Mouse (Mus musculus): ENCODE measurements around the gene Adamts14. TPM values are rescaled to one million over a fixed set of nuclear protein-coding genes. Genes with fewer than 3 reads are reported as not detected.

The Adamts14 gene
- polyA plus RNA-seq, 1 experiment from 2014 or later = 0.27 TPM

DNA sequence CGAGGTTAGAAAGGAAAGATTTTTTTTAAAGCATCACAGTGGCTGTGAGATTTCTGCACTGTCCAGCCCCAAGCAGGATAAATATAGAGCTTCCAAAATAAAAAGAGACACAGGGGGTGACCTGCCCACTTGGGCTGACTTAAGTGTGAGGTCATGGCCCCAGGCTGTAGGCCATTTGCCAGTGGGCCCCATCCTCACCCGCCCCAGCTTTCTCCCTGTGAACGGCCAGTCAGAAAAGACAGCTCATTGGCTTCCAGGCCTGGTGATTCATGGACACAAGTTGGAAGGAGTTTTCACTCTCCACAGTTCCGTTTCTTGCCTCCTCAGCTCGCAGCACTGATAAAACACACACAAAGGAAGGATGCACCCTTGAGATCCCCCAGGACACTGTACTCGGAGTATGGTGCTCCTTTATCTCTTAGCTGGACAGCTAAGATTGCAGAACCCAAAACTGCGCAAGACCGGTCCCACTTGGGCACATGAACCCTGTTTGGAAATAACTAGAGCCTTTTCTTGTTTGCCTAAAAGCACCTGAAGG, 1.1 kb downstream of the Adamts14 start:
- WGBS = 57% methylated on average over 8 of the region's 8 CpGs
- Histone ChIP-seq H3K9me3 (no peaks in the 10 kb centered on the region), H3K4me3 (no peak overlapping the region), H3K36me3 (replicated peaks) (no peaks in the 10 kb centered on the region), H3K27me3 (ENCODE audit: poor library complexity, severe bottlenecking) (peaks cover 51% of the 10 kb centered on the region), H3K4me1 (peaks cover 37% of the 10 kb centered on the region), H3K27ac (no peak overlapping the region; the same call in 1 of the 2 replicates)
- DNase-seq (ENCODE audit: extremely low spot score, low spot score) = no peak

DNA sequence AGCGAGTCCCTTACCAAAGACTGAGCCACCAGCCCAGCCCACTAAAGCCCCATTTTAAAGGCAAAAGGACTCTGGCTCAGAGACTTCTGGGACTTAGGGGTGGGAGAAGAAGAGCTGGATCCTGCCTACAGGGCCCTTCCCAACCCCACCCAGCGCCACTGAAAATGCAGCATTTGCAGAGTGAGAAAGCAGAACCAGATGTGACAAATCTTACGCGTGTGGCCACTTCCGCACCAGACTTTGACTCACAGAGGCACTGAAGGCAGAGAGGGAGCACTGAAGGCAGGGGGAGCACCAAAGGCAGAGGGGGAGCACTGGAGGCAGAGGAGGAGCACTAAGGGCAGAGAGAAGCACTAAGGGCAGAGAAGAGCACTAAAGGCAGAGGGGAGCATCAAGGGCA, 5.9 kb downstream of the Adamts14 start:
- H3K36me3 ChIP-seq (replicated peaks) = no peaks in the 10 kb centered on the region
- H3K4me1 ChIP-seq = peaks cover 4% of the 10 kb centered on the region; the same call in 1 of the 2 replicates
- no peak overlapping the region for H3K27ac ChIP-seq
- H3K9me3 ChIP-seq = peaks cover 3% of the 10 kb centered on the region; the same call in 1 of the 2 replicates
- 78% methylated on average over 5 of the region's 5 CpGs for WGBS
- no peak for DNase-seq (ENCODE audit: extremely low spot score, low spot score)
- no peak overlapping the region for H3K4me3 ChIP-seq
- H3K27me3 ChIP-seq (ENCODE audit: poor library complexity, severe bottlenecking) = peaks cover 19% of the 10 kb centered on the region

DNA sequence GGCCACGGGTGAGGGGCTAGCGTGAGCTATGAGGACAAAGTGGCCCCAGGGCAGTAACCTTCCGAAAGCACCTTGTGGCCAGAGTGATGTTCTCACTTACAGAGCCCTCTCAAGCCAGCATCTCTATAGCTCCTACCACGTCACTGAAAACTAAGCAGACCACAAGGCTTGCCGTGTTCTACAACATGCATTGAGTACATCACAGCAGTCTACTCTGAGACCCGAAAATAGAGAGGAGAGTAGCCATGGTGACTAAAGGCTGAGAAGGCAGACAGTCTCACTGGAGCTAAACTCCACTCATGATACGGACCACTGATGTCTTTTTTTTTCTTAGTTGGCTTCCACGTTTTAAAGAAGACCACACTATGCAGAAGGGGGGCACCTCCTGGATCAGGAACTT, 9.6 kb downstream of the Adamts14 start:
- 85% methylated on average over 8 of the region's 8 CpGs for WGBS
- H3K4me1 ChIP-seq = no peaks in the 10 kb centered on the region
- H3K27ac ChIP-seq = no peak overlapping the region
- H3K9me3 ChIP-seq = peaks cover 3% of the 10 kb centered on the region; the same call in 1 of the 2 replicates
- H3K4me3 ChIP-seq = no peak overlapping the region
- H3K36me3 ChIP-seq (replicated peaks) = no peaks in the 10 kb centered on the region
- DNase-seq (ENCODE audit: extremely low spot score, low spot score) = no peak
- H3K27me3 ChIP-seq (ENCODE audit: poor library complexity, severe bottlenecking) = no peaks in the 10 kb centered on the region

DNA sequence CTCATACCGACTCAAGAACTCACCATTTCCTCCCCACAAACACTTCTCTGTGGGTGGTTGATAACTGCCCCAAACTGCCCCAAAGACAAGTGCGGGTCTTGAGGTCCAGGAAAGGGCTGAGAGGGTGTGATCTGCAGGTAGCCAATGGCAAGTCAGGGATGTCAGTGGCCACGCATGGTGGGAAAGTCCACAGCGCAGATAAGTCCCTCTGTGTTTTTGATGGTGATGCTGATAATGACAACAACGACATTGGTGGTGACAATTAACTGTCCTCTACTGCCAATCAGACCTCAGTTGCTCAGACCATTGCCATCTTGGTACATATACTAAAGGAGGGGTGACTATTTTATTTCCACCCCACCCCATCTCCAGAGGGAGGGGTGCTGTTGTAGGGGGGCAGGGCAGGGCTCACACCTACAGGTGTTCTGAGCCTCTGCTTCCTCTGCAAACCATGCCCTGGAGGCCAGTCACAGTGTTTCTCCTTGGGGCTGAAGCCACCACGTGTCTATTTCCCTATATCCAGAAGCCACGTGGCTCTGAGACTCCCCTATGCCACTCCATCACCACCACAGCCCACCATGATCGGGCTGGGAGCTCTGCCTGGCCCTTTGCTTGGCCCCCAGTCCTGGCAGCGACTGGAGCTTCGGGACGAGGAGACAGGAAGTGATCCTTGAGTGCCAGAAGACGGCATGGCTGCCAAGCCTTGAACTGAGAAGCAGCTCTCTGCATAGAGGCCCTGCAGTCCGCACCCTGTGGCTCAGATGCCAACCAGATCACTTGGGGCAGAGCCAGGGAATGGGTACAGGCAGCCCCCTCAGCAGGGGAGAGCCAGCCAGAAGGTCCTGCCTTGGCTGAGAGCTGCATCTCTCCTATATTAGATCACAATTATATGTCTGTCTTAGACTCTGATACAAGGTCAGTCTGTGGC, 11.7 kb downstream of the Adamts14 start:
- no peak overlapping the region for H3K27ac ChIP-seq
- DNase-seq (ENCODE audit: extremely low spot score, low spot score) = no peak
- 80% methylated on average over 13 of the region's 13 CpGs for WGBS
- no peaks in the 10 kb centered on the region for H3K27me3 ChIP-seq (ENCODE audit: poor library complexity, severe bottlenecking)
- H3K4me1 ChIP-seq = no peaks in the 10 kb centered on the region
- no peak overlapping the region for H3K4me3 ChIP-seq
- H3K9me3 ChIP-seq = peaks cover 9% of the 10 kb centered on the region; the same call in 1 of the 2 replicates
- no peaks in the 10 kb centered on the region for H3K36me3 ChIP-seq (replicated peaks)

DNA sequence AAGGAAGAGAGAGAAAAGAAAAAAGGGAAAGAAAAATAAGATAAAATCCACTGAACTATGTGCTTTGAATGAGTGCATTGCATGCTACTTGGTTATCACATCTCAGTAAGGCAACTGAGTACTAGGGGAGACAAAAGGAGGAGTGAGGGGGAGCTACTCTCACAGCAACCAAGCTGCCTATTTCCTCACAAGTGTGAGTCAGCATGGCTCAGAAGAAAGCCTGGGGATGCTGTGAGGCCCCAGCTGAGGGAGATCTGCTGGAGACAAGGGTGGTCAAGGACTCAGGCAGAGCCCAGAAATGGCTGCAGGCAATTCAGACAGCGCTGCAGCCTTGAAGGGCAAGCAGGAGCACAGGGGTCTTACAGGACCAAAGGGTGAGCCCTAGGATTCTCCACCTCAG, 15.1 kb downstream of the Adamts14 start:
- no peaks in the 10 kb centered on the region for H3K36me3 ChIP-seq (replicated peaks)
- peaks cover 6% of the 10 kb centered on the region; the same call in 1 of the 2 replicates for H3K9me3 ChIP-seq
- no peaks in the 10 kb centered on the region for H3K4me1 ChIP-seq
- DNase-seq (ENCODE audit: extremely low spot score, low spot score) = no peak
- 82% methylated on average over 1 of the region's 1 CpGs for WGBS
- H3K27ac ChIP-seq = no peak overlapping the region
- no peaks in the 10 kb centered on the region for H3K27me3 ChIP-seq (ENCODE audit: poor library complexity, severe bottlenecking)
- no peak overlapping the region for H3K4me3 ChIP-seq

DNA sequence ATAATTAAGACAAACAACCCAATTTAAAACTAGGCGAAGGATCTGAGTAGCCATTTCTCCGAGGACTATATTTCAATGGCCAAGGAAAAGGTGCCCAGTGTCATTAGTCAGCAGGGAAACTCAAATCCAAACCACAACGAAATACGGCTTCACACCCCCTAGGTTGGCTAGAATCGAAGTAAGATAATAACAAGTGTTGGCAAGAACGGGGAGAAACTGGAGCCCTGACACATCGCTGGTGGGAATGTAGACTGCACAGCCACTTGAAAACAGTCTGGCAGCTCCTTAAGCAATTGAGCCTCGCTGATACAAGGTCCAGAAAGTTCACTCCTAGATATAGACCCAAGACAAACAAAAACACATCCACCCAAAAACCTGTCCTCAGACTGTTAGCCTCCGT, 16.6 kb downstream of the Adamts14 start:
- Histone ChIP-seq H3K9me3 (peaks cover 6% of the 10 kb centered on the region; the same call in 1 of the 2 replicates), H3K36me3 (replicated peaks) (no peaks in the 10 kb centered on the region), H3K27me3 (ENCODE audit: poor library complexity, severe bottlenecking) (no peaks in the 10 kb centered on the region), H3K4me3 (no peak overlapping the region), H3K4me1 (no peaks in the 10 kb centered on the region), H3K27ac (no peak overlapping the region)
- DNase-seq (ENCODE audit: extremely low spot score, low spot score) = no peak
- WGBS = 92% methylated on average over 9 of the region's 9 CpGs

DNA sequence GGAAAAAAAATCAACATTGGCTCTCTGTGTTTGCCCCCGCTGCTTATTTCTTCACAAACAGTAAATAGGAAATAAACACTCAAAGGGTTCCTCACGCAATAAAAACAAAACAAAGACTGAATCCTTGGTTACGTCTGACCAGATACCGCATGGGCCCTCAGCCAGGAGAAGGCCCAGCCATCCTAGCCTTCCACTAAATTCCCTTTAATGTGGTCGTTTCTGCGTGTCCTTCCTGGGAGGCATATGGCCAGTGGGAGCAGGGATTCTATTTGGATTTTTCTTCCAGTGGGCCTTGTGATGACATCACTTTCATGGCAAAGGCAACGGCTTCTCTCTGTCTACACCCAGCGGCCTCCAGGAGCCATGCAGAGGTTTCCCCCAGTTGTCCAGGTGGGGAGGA, 18.0 kb downstream of the Adamts14 start:
- Histone ChIP-seq H3K27me3 (ENCODE audit: poor library complexity, severe bottlenecking) (no peaks in the 10 kb centered on the region), H3K4me3 (no peak overlapping the region), H3K27ac (no peak overlapping the region), H3K9me3 (peaks cover 6% of the 10 kb centered on the region; the same call in 1 of the 2 replicates), H3K4me1 (peaks cover under 1% of the 10 kb centered on the region; the same call in 1 of the 2 replicates), H3K36me3 (replicated peaks) (no peaks in the 10 kb centered on the region)
- no peak for DNase-seq (ENCODE audit: extremely low spot score, low spot score)
- WGBS = 91% methylated on average over 8 of the region's 8 CpGs

DNA sequence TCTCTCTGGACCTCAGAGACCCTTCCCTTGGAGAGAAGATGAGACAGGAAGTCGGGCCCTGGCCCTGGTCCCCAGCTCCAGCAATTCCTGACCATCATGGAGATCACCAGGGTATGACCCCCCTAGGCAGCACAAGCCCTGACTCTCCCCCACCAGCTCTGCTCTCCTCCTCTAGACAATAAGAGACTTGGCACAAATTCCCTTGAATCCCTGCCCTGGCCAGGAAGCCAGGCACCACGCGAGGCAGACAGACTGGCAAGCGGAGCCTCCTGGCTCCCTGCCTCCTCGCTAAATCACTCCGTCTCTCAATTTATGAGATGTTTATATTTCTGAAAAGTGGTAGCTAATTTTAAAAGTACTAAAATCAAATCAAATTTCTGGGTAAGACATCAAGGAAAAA, 18.5 kb downstream of the Adamts14 start:
- no peak overlapping the region for H3K27ac ChIP-seq
- no peak overlapping the region for H3K4me3 ChIP-seq
- H3K36me3 ChIP-seq (replicated peaks) = no peaks in the 10 kb centered on the region
- H3K9me3 ChIP-seq = peaks cover 6% of the 10 kb centered on the region; the same call in 1 of the 2 replicates
- 93% methylated on average over 6 of the region's 6 CpGs for WGBS
- H3K4me1 ChIP-seq = peaks cover 4% of the 10 kb centered on the region
- no peak for DNase-seq (ENCODE audit: extremely low spot score, low spot score)
- no peaks in the 10 kb centered on the region for H3K27me3 ChIP-seq (ENCODE audit: poor library complexity, severe bottlenecking)

DNA sequence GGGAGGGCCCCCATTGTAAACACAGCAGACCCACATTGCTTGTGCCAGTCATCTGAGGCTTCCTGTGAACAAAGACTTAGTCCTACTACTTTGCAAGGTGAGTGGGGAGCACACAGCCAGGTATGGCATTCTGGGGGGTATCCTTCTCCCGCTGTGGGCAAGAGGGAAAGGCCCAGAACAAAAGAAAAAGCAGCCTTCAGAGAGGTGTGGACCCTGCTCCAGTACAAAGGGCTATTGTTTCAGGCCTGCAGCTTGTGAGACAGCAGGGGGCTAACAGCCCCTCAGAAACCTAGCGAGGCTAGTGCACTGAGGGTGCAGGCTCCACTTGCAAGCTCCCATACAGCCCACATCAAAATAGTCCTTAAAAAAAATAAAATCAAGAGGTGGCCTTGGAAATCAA, 23.3 kb downstream of the Adamts14 start:
- Histone ChIP-seq H3K27me3 (ENCODE audit: poor library complexity, severe bottlenecking) (no peaks in the 10 kb centered on the region), H3K4me1 (peaks cover 16% of the 10 kb centered on the region), H3K9me3 (no peaks in the 10 kb centered on the region; the same call in 1 of the 2 replicates), H3K4me3 (no peak overlapping the region), H3K36me3 (replicated peaks) (no peaks in the 10 kb centered on the region), H3K27ac (peak overlapping the region; percentile 73)
- no peak for DNase-seq (ENCODE audit: extremely low spot score, low spot score)
- 21% methylated on average over 2 of the region's 2 CpGs for WGBS

DNA sequence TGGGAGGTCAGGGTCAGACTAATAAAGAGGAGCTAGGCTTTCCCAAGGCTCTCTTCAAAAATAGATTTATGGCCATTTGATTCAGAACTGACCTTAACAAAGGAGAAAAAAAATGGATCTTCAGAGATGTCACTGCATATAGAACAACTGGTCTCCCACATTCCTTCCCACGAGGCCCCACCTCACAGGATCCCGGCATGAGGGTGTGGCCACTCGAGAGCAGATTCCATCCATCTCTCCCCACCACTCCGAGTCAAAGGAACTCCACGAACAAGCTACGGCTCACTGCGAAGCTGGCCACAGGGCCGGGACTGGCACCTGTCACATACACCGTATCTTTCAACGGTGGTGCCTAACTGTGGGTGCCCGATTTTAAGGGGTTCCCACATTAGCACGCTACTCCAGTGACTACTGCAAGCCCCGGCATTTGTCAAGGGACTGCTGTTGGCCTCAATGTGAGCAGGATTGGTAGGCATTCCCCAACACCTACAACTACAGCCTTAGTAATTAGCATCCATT, 24.6 kb downstream of the Adamts14 start:
- DNase-seq (ENCODE audit: extremely low spot score, low spot score) = no peak
- Histone ChIP-seq H3K27ac (no peak overlapping the region), H3K4me3 (no peak overlapping the region), H3K4me1 (peaks cover 16% of the 10 kb centered on the region), H3K9me3 (no peaks in the 10 kb centered on the region; the same call in 1 of the 2 replicates), H3K36me3 (replicated peaks) (no peaks in the 10 kb centered on the region), H3K27me3 (ENCODE audit: poor library complexity, severe bottlenecking) (no peaks in the 10 kb centered on the region)
- WGBS = 90% methylated on average over 13 of the region's 13 CpGs

DNA sequence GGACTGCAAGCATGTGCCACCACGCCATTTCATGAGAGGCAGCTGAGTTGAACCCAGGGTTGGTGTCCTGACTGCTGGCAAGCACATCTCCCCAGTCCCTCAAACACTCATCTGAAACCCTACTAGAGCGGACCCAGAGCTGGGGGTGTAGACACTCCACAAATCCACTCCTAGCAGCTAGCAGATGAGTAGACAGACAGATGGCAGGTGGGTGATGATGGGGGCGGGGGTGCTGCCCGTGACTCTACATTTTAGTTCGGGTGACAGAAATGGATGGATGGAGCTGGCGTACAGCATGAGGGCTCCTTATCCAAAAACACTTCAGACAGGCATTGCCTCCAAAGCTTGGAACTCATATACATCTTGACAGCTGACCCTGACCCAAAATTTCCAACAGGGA, 26.9 kb downstream of the Adamts14 start:
- Histone ChIP-seq H3K4me3 (no peak overlapping the region), H3K36me3 (replicated peaks) (no peaks in the 10 kb centered on the region), H3K27me3 (ENCODE audit: poor library complexity, severe bottlenecking) (no peaks in the 10 kb centered on the region), H3K27ac (no peak overlapping the region), H3K4me1 (peaks cover 26% of the 10 kb centered on the region), H3K9me3 (no peaks in the 10 kb centered on the region)
- no peak for DNase-seq (ENCODE audit: extremely low spot score, low spot score)
- 94% methylated on average over 6 of the region's 6 CpGs for WGBS

DNA sequence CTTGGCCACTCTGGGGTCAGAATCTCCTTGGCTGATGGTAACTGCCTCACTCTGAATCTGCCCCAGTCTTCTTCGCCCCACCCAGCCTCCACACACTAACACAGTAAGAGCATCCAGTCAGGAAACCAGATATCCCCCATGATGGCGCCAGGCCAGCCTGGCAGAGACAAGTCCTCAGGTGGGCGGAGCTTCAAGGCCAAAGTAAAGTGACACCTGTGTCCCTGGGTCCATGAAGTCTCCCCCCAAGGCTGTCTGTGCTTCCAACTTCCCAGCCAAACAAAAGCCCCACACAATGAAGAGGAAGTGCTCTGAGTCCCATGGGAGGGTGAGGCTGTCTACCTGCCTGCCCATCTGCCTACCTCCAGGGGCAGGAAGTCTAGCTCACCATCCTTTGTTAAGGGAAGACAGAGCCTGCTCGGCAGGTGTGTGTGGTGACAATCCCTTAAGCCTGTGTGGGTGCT, 31.2 kb downstream of the Adamts14 start:
- Histone ChIP-seq H3K27me3 (ENCODE audit: poor library complexity, severe bottlenecking) (no peaks in the 10 kb centered on the region), H3K36me3 (replicated peaks) (no peaks in the 10 kb centered on the region), H3K4me1 (peaks cover 25% of the 10 kb centered on the region), H3K9me3 (peaks cover 5% of the 10 kb centered on the region), H3K4me3 (no peak overlapping the region), H3K27ac (no peak overlapping the region)
- DNase-seq (ENCODE audit: extremely low spot score, low spot score) = no peak
- WGBS = 63% methylated on average over 4 of the region's 4 CpGs

Data from forebrain, embryonic 10.5 days (tissue).